Mouse (Mus musculus) E14TG2a.4 (cell line): ENCODE measurements at regions not wholly inside any gene's neighbourhood (a gene's known extent, or its start where the extent isn't known, plus 50 kb on each side); places are given as distances from the start of the nearest gene placed in this dataset.

Experiments
- CTCF ChIP-seq: conservative IDR thresholded peaks from 2 replicates; pipeline ENCODE4 v1.5.1; 2014; ENCODE audit warnings: low read length
- NANOG ChIP-seq: IDR thresholded peaks from 2 replicates; pipeline ENCODE4 v1.6.1; 2014; ENCODE audit warnings: borderline replicate concordance, low read length, mixed read lengths
- POU5F1 ChIP-seq: IDR thresholded peaks from 2 replicates; pipeline ENCODE4 v1.6.1; 2014; ENCODE audit warnings: low read length, borderline replicate concordance

DNA sequence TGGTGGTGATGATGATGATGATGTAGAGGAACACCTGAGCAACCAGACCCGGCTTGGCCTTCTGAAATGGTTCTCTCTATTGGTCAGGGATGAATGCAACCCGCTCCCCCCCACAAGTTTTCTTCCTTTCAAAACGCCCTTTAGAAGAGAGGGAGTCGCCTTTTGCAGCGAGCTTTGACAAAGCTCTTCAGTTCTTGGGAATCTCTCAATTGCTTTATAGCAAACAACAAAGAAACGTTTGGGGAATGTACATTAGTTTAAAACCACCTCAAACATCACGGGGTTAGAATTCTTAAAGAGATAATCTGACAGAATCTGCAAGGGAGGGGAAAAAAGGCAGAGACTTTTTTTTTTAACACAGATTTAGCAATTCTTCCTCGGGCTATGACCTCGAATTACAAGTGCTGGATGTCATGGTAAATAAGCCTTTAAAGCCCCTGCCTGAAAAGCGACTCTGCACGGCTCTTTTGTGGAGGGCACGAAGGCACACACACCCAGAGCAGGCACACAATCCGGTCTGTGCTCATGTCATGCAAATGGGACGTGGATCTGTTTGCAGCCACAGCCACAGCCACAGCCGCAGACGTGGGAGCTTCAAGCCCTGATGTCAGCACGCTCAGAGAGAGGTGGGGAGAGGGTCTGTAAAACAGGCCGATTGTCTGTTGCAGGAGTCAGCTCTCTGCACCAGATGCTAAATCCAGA lies 81.2 kb upstream of the Msx2 start:
- TF ChIP-seq CTCF (no peak), POU5F1 (no peak), NANOG (no peak)
